Mouse (Mus musculus): ENCODE measurements at regions not wholly inside any gene's neighbourhood (a gene's known extent, or its start where the extent isn't known, plus 50 kb on each side); places are given as distances from the start of the nearest gene placed in this dataset.
"Not testable (repeated sequence)": the region's sequence is repeated elsewhere in the genome, so short reads cannot be mapped to it uniquely, and the experiment has no call there.

DNA sequence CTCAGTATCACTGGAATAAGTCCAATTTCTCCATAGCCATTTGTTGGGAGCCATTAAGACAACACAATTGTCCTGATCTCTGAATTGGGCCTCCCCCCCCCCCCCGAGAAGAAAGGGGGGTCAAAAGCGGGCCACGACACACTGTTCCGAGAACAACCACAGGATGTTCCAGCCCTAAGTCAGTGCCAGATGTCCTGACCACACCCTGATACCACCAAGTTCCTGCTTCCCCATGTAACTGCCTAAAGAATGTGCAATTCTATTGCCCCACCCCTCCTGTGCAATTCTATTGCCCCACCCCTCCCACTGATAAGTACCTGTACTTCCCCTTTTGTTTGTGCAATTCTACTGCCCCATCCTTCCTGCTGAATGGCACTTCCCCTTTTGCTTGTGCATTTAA, 80.4 kb downstream of the Enc1 start:
- not testable (repeated sequence) for TF ChIP-seq CTCF (IDR thresholded peaks at IDR 0.05; ENCODE audit: control insufficient read depth, insufficient read depth, insufficient read length); USF1 (IDR thresholded peaks at IDR 0.05; ENCODE audit: low read depth); MAX (IDR thresholded peaks at IDR 0.05); FOSL1 (IDR thresholded peaks at IDR 0.05; ENCODE audit: insufficient read depth, low read length, poor library complexity, severe bottlenecking); MYOG (IDR thresholded peaks at IDR 0.05; ENCODE audit: control insufficient read depth, extremely low read depth, insufficient read length); CEBPB (IDR thresholded peaks at IDR 0.05; ENCODE audit: low read depth)

All from C2C12 (cell line).